In genomic region chr2:59611831-59612732, GRCm38 (mm10) we compare ENCODE assay signal across 8 mouse cellular contexts. TPM values are rescaled to one million over a fixed set of nuclear protein-coding genes. Genes with fewer than 3 reads are reported as not detected.
DNase-seq lines count a peak whose midpoint lies in the region; ATAC-seq and TF ChIP-seq lines count a peak whose summit lies in the region.

TSS of gene Tanc1 (plus strand) at chr2:59612042.

- peak; percentile 97 for ATAC-seq in lung, postnatal 0 days

- H3K27me3 ChIP-seq in hindbrain, embryonic 10.5 days (ENCODE audit: insufficient read depth, poor library complexity, severe bottlenecking): peaks cover 22% of the 10 kb centered on the region; the same call in 1 of the 2 replicates
- no peaks in the 10 kb centered on the region for H3K27me3 ChIP-seq in lung, postnatal 0 days (replicated peaks; ENCODE audit: insufficient read depth, low read length)

- peak within 1 kb of the TSS; percentile 88 for H3K4me2 ChIP-seq in lung, postnatal 0 days (replicated peaks; ENCODE audit: low read depth, low read length)

- WGBS in hindbrain, embryonic 10.5 days: under 1% methylated on average over 99 of the region's 99 CpGs
- WGBS in lung, postnatal 0 days: 0% methylated on average over 69 of the region's 99 CpGs

- DNase-seq in Muller cell, postnatal 12 days (ENCODE audit: inconsistent ontology term): peak; percentile 95
- DNase-seq in cerebellum, adult 8-10 months: peak; percentile 81
- DNase-seq in frontal cortex, postnatal 10 days (ENCODE audit: low spot score in 2 of 2): peak; percentile 46 to 75
- DNase-seq in hindbrain, embryonic 10.5 days (ENCODE audit: low spot score): peak; percentile 84
- peak; percentile 66 to 80 for DNase-seq in layer of hippocampus, postnatal 10 days (ENCODE audit: low spot score in 2 of 2)
- peak; percentile 94 for DNase-seq in lung, postnatal 0 days (ENCODE audit: low spot score)
- DNase-seq in ovary, postnatal 14 days (ENCODE audit: low spot score): peak; percentile 76
- peak; percentile 88 for DNase-seq in thymus, postnatal 14 days

- H3K4me1 ChIP-seq in hindbrain, embryonic 10.5 days (replicated peaks): peaks cover 43% of the 10 kb centered on the region
- peaks cover 10% of the 10 kb centered on the region; the same call in 1 of the 2 replicates for H3K4me1 ChIP-seq in lung, postnatal 0 days (ENCODE audit: insufficient read depth, low read depth, low read length)

- no peaks in the 10 kb centered on the region for H3K36me3 ChIP-seq in hindbrain, embryonic 10.5 days
- no peaks in the 10 kb centered on the region for H3K36me3 ChIP-seq in lung, postnatal 0 days (ENCODE audit: insufficient read depth, low read length)

- H3K9me3 ChIP-seq in hindbrain, embryonic 10.5 days: no peaks in the 10 kb centered on the region
- no peaks in the 10 kb centered on the region for H3K9me3 ChIP-seq in lung, postnatal 0 days (ENCODE audit: low read length)

- TF ChIP-seq CTCF in lung, postnatal 0 days (IDR thresholded peaks at IDR 0.05): no peak

- peak within 1 kb of the TSS; percentile 89 for H3K4me3 ChIP-seq in hindbrain, embryonic 10.5 days
- peak within 1 kb of the TSS; percentile 98 for H3K4me3 ChIP-seq in lung, postnatal 0 days (ENCODE audit: low read depth, low read length)

- H3K27ac ChIP-seq in hindbrain, embryonic 10.5 days: peak within 1 kb of the TSS; percentile 91
- peak within 1 kb of the TSS; percentile 96 for H3K27ac ChIP-seq in lung, postnatal 0 days (ENCODE audit: low read length)

- no peak for TF ChIP-seq EP300 in lung, postnatal 0 days (IDR thresholded peaks at IDR 0.05)

- H3K9ac ChIP-seq in lung, postnatal 0 days (replicated peaks; ENCODE audit: low read depth): peak within 1 kb of the TSS; percentile 92

RNA-seq across cellular contexts. Expression of gene Tanc1, which starts in this region (rescaled TPM):
- 15.9 and 16.3 TPM in 2 replicates for polyA plus RNA-seq in hindbrain, embryonic 10.5 days (2016; fragmentation: Nextera tagmentation; extraction: Ambion mirVana)
- 10 to 100 TPM; 20.9 to 32.2 TPM for total RNA-seq in layer of hippocampus, postnatal 10 days (2021)
- 20.9 and 24.0 TPM in 2 replicates for polyA plus RNA-seq in lung, postnatal 0 days (2015; fragmentation: Nextera tagmentation; extraction: Ambion mirVana)

Comparison
In these comparisons a context has a peak if more than half of its experiments do, and no peak if none do; other contexts are left out.
1. Peak in every context shown above with its lines: DNase-seq, ATAC-seq, H3K4me3 ChIP-seq and H3K27ac ChIP-seq.